Mouse (Mus musculus) WW6 (cell line): ENCODE data around the gene Pitx2.

ENCODE experiments used
- DNase-seq: peaks from one replicate; pipeline ENCODE4 v3.0.0-alpha.2; 2013; ENCODE audit warnings: low read depth, low spot score

The Pitx2 gene

DNA sequence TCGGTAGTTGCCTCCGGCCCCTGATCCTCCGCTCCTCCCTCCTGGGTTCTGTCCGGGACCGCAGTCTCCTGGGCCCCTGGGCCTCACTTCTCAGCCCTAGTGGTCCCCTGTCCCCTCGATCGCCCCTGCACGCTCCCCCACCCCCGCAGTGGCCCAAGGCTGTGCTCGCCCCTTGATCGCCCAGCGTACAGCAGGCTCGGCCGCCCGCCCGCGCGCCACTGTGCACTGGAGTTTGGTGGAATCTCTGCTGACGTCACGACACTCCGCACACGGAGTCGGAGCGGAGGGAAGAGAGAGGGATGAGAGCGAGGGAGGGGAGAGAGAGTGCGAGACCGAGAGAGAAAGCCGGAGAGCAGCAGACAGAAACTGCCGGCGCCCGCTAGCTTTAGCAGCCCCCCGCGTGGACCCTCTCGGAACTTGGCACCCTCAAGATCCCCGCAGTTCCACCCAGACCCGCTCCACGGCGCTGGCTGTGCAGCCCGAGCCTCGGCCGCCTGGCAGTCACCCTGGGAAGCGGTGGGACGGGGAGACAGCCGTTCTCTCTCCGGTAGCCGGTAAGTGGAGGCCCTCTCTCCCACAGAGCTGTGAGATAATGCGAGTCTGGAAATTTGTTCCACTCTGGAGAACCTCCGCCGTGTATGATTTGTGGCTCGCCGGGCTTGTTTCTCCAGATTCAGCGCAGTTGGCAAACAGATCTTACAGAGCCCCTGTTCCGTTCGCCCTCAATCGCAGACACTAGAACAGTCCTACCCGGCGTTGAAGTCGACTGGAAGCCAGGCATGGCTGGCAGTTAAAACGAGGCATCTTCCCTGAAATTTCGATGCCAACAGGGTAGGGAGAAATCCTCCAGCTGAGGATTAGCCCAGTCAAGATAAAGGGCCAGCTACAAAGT lies at the start of gene Pitx2:
Gene Pitx2 (plus strand): TSS at position 270 of the 892 bp plus-strand sequence.
- no peak for DNase-seq

DNA sequence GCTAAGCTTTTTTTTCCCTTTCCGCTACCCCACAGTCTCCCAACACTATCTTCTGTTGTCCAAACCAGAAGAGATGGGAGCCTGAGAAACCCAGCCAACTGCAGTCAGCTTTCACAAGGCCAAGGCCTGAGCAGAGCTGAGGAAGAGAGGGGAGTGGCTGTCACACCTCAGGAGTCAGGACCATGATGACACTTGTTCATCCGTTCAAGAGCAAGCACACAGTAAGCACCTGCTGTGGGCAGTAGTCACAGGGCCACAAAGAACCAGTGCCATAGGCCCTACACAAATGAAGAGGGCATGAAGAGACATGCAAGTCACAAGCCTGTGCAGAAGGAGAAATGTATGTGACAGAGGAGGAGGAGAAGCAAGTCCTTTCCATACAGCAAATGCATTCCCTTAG lies 49.7 kb upstream of the Pitx2 start:
- DNase-seq, result no peak

DNA sequence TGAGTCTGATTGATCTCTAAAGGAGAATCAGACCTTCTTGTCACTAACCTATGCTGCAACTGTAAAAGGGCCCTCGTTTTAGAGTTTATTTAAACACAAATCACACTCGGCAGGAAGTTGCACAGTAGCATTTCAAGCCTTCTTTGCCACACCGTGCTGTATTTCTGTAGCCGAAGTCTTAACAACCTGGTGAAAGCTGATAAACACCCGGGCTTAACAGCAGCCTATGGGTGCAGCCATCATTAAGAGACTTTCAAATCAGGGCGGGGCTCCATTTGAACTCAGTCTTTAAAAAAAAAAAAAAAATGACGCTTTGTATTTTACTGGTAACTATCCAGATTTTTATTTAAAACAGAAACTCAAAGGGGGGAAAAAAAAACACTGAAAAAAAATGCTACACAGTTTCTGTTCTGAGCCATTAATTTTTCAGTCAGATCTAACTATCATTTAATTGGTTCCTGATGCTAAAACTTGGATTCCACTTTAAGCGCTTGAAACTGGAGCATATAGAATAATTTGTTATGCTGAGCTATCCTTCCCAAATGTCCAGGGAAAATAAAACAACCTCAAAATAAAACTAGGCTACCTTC lies 48.5 kb upstream of the Pitx2 start:
- no peak for DNase-seq

GRCm38 (mm10) chr3:129158812-129159370 lies 40.8 kb upstream of the Pitx2 start:
- DNase-seq, result no peak

GRCm38 (mm10) chr3:129161333-129162035 lies 38.2 kb upstream of the Pitx2 start:
- no peak for DNase-seq

- no peak for DNase-seq
Measured at GRCm38 (mm10) chr3:129164246-129164645, 35.4 kb upstream of the Pitx2 start.

GRCm38 (mm10) chr3:129165715-129166114 lies 34.0 kb upstream of the Pitx2 start:
- no peak for DNase-seq

DNA sequence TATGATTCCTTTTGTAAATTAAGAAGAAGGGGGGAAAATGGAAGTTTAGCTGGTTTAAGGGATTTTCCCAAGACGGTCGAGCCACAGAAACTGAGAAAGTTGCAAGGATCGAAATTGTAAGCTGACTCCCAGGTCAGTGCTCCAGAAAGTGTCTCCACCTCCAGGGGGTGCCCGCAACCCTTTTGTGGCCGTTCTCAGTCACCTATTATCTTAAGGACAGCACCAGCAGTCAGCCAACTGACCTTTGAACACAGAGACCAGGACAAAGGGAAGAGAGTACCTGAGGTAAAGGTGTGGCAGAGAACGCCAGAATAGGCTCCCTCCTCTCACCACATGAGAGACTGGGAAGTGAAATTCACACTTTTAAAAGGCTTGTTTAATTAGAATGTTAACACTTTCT lies 33.0 kb upstream of the Pitx2 start:
- no peak for DNase-seq

DNA sequence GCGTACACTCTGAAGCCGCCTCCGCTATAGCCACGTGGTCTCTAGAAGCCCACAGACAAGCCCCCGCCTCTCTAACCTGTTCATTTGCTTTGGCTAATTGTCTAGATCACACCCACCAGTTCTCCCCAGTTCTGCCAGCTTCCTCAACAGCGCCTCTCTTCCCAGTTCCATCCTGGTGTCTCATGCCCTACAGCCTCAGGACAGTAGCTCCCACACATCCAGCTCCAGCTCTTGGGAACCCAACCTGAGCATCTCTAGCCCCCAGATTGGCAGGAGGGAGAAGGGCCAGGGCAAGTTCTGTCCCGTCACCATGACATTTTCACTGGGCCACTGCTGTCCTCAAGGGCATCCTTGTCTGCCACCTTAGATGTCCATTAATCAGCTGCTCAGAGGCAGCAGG lies 29.3 kb upstream of the Pitx2 start:
- DNase-seq, result no peak

DNA sequence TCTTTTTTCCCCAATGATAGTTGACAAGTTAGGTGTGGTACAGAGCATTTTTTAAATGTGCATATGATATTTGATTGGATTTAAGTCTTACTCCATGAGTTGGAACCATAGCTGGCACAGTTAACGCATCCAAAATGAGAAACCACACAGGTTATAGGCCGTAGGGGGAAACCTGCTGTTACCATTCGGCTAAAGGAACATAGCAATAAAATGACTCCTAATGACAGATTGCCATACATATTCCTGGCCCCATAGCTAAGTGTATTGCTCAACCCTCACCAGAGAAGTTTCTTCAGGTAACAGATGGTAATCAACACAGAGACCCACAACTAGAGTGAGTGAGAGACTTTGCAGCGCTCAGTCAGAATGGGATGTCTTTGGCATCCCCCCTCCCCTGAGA lies 27.9 kb upstream of the Pitx2 start:
- no peak for DNase-seq

GRCm38 (mm10) chr3:129194436-129194835 lies 5.2 kb upstream of the Pitx2 start:
- DNase-seq, result no peak

GRCm38 (mm10) chr3:129195036-129195435 lies 4.6 kb upstream of the Pitx2 start:
- DNase-seq, result no peak

DNA sequence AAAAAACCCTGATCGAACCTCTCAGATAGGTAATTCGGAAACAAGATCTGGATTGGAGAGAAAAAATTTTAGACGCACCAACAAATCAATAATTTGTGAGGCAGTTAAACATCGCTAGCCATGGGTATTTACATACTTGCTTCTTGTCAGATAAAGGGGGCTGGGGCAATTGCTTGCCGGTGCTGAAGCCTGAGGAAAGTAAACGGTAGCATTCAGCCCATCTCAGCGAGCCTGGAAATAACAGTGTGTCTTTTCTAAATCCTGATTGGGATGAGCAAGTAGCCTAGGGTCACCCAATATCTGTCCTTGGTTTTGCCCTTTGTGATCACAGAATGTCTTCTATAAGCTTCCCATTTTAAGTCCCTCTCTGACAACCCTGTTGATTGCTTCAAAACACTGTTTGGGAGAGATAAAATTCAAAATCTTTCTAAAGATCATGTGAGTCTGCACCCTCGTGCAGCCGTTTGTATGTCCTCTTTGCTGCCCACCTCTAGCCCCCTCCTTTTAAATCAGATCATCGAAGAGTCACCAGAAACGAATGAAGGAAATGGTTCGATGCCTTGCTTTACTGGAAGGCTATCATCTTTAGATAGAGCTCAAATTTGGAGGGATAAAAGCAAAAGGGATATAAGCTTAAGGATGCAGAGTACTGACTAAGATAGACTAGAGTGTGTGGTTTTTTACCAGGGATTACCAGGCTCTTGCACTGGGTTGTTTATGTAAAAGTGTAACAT lies 3.7 kb upstream of the Pitx2 start:
- no peak for DNase-seq

GRCm38 (mm10) chr3:129196550-129196919 lies 3.1 kb upstream of the Pitx2 start:
- DNase-seq, result no peak

DNA sequence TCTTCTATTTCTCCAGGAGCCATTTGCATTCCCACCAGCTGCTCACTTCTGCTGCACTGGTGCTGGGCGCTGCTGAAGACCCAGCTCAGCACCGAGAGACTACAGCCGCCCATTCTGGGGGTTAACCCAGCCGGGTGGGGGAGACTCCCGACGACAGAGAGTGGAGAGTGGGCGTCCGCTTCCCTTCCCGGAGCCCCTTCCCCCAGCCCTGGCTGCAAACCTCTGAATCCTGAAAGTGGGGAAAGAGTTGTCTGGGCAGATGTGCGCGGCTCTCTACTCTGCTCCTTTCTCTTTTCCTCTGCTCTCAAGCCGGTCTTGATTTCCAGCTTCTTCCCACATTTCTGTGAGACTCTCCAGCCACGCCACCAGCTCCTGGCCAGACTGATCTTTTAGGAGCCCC lies 2.6 kb upstream of the Pitx2 start:
- no peak for DNase-seq

DNA sequence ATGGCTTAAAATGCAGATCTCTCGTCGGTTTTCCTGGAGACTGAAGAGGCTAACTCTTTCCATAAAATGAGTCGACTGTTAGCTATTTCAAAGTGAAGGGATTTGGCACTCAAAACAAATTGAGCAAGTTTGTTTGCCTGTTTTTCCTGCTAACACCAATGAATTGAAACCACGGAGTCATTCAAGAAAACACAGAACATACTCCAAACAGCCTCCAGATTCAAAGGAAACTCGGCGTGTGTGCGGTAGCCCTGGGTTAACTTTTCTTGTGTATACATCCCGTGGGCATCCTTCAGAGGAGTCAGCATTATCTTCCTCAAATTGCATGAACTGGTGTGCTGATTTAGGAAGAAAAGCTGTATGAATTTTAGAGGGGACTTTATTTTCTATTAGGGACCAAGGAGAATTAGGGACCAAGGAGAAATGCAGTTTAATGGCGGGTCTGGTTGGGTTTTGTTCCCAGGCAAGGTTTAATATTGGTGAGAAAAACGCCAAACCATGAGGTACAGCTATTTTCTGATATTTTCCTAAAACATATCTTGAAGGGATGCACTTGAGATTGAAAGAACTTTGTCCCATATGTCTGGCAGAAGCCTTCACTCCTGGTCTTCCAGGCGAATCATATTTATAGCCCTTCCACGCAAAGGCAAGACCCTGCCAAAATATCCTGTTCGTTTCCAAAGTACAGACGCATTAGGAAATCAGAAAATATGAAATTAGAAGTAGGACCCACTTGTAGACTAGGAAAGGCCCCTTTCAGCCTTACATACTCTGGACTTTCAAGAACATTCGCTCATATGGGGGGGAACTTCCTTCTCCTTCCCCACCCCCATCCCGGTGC lies 1.7 kb upstream of the Pitx2 start:
- no peak for DNase-seq

DNA sequence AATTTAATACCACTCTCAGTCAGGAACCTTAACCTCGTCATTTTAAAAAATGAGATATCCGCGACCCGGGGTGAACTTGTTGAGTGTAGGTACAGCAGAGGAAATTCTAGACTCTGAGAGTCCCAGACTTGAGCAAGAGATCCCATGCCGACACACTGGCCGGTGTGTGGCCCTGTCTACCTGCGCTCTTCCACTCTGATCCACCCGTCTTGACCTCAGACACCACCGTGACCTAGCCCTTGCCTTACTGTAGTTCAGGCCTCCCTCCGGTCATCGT lies 1.1 kb upstream of the Pitx2 start:
- no peak for DNase-seq

DNA sequence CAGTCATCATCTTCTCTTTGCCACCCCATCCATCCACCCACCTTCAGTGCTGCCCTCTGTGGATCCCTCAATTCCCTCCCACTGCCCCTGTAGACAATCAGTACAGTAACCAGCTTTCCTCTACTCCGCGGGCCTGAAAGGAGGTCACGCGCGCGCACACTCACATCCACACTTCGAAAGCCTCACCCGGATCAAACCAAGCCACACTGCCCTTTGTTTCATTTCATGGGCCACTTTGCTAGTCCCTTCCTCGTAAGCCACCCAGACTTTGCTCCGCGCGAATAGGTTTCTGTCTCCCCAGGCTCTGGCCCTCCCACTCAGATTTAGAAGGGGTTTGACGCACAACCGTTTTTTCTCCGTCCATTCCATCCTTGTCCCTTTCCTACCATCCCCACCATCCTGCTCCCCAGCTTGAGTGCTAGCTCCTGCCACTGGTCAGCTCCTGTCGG lies 494 bp upstream of the Pitx2 start:
- no peak for DNase-seq

DNA sequence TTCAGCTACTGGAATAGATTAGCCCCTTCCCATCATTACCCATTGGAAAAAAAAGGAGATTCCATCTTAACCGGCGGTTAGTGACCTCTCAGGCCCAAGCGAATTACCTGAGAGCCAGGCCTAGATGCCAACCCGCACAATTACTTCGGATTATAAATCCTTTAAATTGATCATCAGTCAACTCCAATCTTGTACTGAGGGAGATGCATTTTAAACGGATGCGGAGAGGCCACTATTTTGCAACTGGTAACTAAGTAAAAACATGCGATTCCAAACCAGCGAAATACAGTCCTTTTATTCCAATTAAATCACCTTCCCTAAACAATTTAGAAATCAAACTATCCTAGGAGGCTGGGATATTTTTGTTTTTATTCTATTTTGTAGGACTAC lies 818 bp downstream of the Pitx2 start:
- DNase-seq, result no peak

- no peak for DNase-seq
Measured at GRCm38 (mm10) chr3:129201156-129201555, 1.5 kb downstream of the Pitx2 start.

DNA sequence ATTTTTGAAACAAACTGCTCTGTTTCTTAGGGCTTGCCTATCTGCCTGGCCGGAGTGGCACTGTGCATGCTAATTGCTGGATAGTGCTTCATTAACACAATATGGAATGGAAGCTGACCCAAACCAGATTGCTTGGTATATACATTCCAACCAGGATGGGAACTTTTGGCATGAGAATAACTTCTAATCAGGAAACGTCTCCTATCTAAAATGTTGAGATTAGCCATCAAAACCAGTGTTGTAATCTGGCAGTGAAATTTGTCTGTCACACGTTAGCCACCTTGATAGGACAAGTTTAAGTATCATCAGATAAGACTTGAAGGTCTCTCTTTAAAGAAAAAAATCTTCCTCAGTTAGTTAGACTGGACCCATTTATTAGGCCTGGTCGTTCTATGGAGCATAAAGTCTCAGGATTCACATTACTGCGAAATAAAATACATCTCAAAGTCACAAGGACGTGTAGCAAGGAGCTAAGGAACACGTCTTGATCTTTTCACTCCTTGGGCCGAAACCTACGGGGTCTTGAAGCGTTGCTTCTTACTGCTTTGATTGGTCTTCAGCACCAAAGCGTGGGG lies 2.1 kb downstream of the Pitx2 start:
- no peak for DNase-seq
